Mouse (Mus musculus): Measurements from ENCODE around the gene Ckap2l. TPM values are rescaled to one million over a fixed set of nuclear protein-coding genes. Genes with fewer than 3 reads are reported as not detected.

The Ckap2l gene
- total RNA-seq (2023), result 1 to 10 TPM in 1 of 2 experiments, under 1 TPM in 1; 0.86 to 1.0 TPM

GRCm38 (mm10) chr2:129296671-129297588 lies at the start of gene Ckap2l:
TSS of gene Ckap2l (minus strand) at chr2:129297212.

GRCm38 (mm10) chr2:129309836-129310235 lies 12.8 kb upstream of the Ckap2l start, which contains the start of gene Il1a:
TSS of gene Il1a (minus strand) at chr2:129309972.

Other genes starting within 250 kb of the Ckap2l start
- under 1 TPM in 1 of 2 experiments, not detected in 1; 0.17 TPM for gene Vinac1, start 249.0 kb downstream of the Ckap2l start, total RNA-seq (2023)
- 1 to 10 TPM; 5.1 to 5.4 TPM for gene Ttl, start 231.3 kb downstream of the Ckap2l start, total RNA-seq (2023)
- 10 to 100 TPM; 51.3 to 59.2 TPM for gene Polr1b, start 196.2 kb downstream of the Ckap2l start, total RNA-seq (2023)
- 10 to 100 TPM; 15.3 to 21.6 TPM for gene Chchd5, start 167.5 kb downstream of the Ckap2l start, total RNA-seq (2023)
- 100 to 1,000 TPM; 164 to 178 TPM for gene Slc20a1, start 98.4 kb downstream of the Ckap2l start, total RNA-seq (2023)
- not detected for gene Il1a, start 12.8 kb upstream of the Ckap2l start, total RNA-seq (2023)
- 1 to 10 TPM in 1 of 2 experiments, under 1 TPM in 1; 0.98 to 3.3 TPM for gene Il1b, start 73.9 kb upstream of the Ckap2l start, total RNA-seq (2023)
- gene F830045P16Rik, start 239.4 kb upstream of the Ckap2l start, total RNA-seq (2023), result not detected